Mouse (Mus musculus) layer of hippocampus, adult 2 months (tissue): ENCODE measurements around the gene Frs2. TPM values are rescaled to one million over a fixed set of nuclear protein-coding genes. Genes with fewer than 3 reads are reported as not detected.
A peak's percentile ranks its signal among the peaks of the same experiment; 100 is the strongest.
"Not testable (repeated sequence)": the region's sequence is repeated elsewhere in the genome, so short reads cannot be mapped to it uniquely, and the experiment has no call there.

Experiments
- DNase-seq, 2 experiments: peaks; one replicate each; pipeline ENCODE4 v3.0.0; 2022; ENCODE audit warnings: low spot score in 2 of 2
- H3K27ac ChIP-seq: fragments of 200-600 bp; 2 replicates; pipeline ENCODE4 v1.8.1; 2022
- H3K4me3 ChIP-seq: fragments of 200-600 bp; 2 replicates; pipeline ENCODE4 v1.8.1; 2022; ENCODE audit warnings: mild to moderate bottlenecking
- CTCF ChIP-seq: fragments of 200-600 bp; conservative IDR thresholded peaks from 2 replicates; pipeline ENCODE4 v1.8.1; 2022; ENCODE audit warnings: antibody characterized with exemption, mild to moderate bottlenecking, moderate library complexity
- total RNA-seq, 2 experiments: library from RNA; stranded (reverse); gene quantifications; 2 replicates each; pipeline ENCODE4 v1.2.3; 2021

The Frs2 gene
- total RNA-seq, 2 experiments from 2014 or later = 36.3 to 37.5 TPM

- no peak for DNase-seq
- no peak overlapping the region for H3K27ac ChIP-seq
- no peak for TF ChIP-seq CTCF
- no peak overlapping the region for H3K4me3 ChIP-seq
Measured at GRCm38 (mm10) chr10:117073176-117073575, 75.2 kb downstream of the Frs2 start.

- no peak for DNase-seq
- TF ChIP-seq CTCF = no peak
Measured at GRCm38 (mm10) chr10:117072191-117072888, 76.0 kb downstream of the Frs2 start.

GRCm38 (mm10) chr10:117069109-117069508, 79.2 kb downstream of the Frs2 start:
- peak; percentile 51 for TF ChIP-seq CTCF
- no peak for DNase-seq
- no peak overlapping the region for H3K27ac ChIP-seq
- H3K4me3 ChIP-seq = no peak overlapping the region

More at GRCm38 (mm10) chr10:117072191-117072888, 76.0 kb downstream of the Frs2 start:
- H3K4me3 ChIP-seq = no peak overlapping the region
- no peak overlapping the region for H3K27ac ChIP-seq

GRCm38 (mm10) chr10:117064076-117064475, 84.3 kb downstream of the Frs2 start:
- DNase-seq = no peak
- no peak for TF ChIP-seq CTCF
- Histone ChIP-seq H3K27ac (peak overlapping the region; percentile 78), H3K4me3 (peak overlapping the region; percentile 79)

GRCm38 (mm10) chr10:117063254-117064021, 84.9 kb downstream of the Frs2 start, which contains the start of gene Cct2:
TSS of gene Cct2 (minus strand) at chr10:117063814.
- peak; percentile 34 for TF ChIP-seq CTCF
- Histone ChIP-seq H3K27ac (peak within 1 kb of the TSS; percentile 86), H3K4me3 (peak within 1 kb of the TSS; percentile 79)
- DNase-seq = peak; percentile 89 to 92

GRCm38 (mm10) chr10:117062894-117063253, 85.5 kb downstream of the Frs2 start:
- DNase-seq = no peak
- Histone ChIP-seq H3K4me3 (peak overlapping the region; percentile 79), H3K27ac (peak overlapping the region; percentile 86)
- TF ChIP-seq CTCF = no peak

GRCm38 (mm10) chr10:117055668-117056067, 92.7 kb downstream of the Frs2 start:
- H3K4me3 ChIP-seq = no peak overlapping the region
- DNase-seq = no peak
- no peak overlapping the region for H3K27ac ChIP-seq
- peak; percentile 61 for TF ChIP-seq CTCF

GRCm38 (mm10) chr10:117049961-117050597, 98.3 kb downstream of the Frs2 start:
- TF ChIP-seq CTCF = no peak
- Histone ChIP-seq H3K27ac (no peak overlapping the region), H3K4me3 (no peak overlapping the region)
- no peak for DNase-seq

GRCm38 (mm10) chr10:117049253-117049652, 99.1 kb downstream of the Frs2 start:
- no peak overlapping the region for H3K27ac ChIP-seq
- DNase-seq = no peak
- no peak for TF ChIP-seq CTCF
- no peak overlapping the region for H3K4me3 ChIP-seq

GRCm38 (mm10) chr10:117045175-117046056, 102.9 kb downstream of the Frs2 start, which contains the start of gene Lrrc10:
TSS of gene Lrrc10 (plus strand) at chr10:117045341.
- peak within 1 kb of the TSS; percentile 30 for H3K4me3 ChIP-seq
- H3K27ac ChIP-seq = peak within 1 kb of the TSS; percentile 85
- DNase-seq = peak; percentile 50 to 60
- TF ChIP-seq CTCF = no peak

- not testable (repeated sequence) for DNase-seq, H3K27ac ChIP-seq, H3K4me3 ChIP-seq
Measured at GRCm38 (mm10) chr10:117043497-117044166, 104.7 kb downstream of the Frs2 start.

GRCm38 (mm10) chr10:117042295-117042694, 106.0 kb downstream of the Frs2 start:
- no peak for DNase-seq
- no peak for TF ChIP-seq CTCF

More at GRCm38 (mm10) chr10:117042295-117042694, 106.0 kb downstream of the Frs2 start:
- H3K4me3 ChIP-seq = no peak overlapping the region
- no peak overlapping the region for H3K27ac ChIP-seq
